Mouse (Mus musculus): ENCODE data around the gene Pacrg. TPM values are rescaled to one million over a fixed set of nuclear protein-coding genes. Genes with fewer than 3 reads are reported as not detected.

The Pacrg gene
- total and polyA plus RNA-seq, 3 experiments, result 0.11 TPM; not detected in 2

DNA sequence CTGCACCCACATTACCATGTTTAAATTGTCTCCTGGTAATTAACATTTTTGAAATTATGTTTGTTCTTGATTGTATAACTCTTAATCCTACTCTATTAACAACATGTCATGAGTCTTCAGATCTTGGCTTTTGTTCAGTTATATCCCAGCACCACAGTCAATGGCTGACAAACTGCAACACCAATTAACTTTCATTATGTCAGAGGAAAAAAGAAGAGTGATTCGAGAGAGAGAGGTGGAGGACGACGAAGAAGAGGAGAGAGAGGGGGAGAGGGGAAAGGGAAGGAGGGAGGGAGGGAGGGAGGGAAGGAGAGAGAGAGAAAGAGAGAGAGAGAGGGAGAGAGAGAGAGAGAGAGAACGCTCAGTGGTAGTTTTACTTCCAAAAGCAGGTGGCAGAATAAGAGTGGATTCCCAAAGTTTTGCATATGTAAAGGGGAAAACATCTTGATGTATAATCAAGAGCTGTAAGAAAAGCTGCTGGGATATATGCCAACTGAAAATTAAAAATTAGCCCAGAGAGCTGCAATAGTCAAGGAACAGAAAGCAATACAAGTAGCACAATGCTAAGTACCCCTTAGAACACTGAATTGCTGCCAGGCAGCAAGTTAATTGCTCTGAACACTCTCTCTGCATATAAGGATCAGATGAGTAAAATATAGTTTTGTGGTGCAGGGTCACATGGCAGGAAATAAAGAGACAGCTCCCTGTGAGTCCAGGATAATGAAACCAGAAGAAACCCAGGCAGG is 107.6 kb downstream of the Pacrg start:
- TF ChIP-seq POLR2AphosphoS5 (IDR thresholded peaks at IDR 0.05; ENCODE audit: insufficient replicate concordance, low read depth, low read length) (no peak), GATA1 (IDR thresholded peaks at IDR 0.05; ENCODE audit: borderline replicate concordance, low read length) (no peak)

DNA sequence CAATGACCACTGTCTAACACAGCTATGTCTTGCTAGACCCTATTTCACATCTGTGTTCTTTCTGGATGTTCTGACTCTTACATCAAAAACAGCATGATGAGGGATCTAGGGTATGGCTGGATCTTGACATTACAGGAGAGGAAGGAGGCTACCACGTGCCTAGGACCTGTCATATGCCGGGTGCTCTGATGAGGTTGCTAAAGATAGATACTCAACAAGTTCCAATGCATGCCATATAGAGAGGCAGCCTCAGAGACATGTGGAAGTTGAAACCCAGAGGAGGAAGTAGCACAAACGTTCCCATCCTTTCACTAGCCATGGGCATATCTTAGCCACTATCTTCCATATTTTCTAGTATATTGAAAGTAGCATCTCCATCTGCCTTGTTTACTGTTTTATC is 115.3 kb downstream of the Pacrg start:
- TF ChIP-seq GATA2 (IDR thresholded peaks at IDR 0.05; ENCODE audit: borderline replicate concordance, low read depth, low read length) (no peak), TAL1 (conservative IDR thresholded peaks at IDR 0.05; ENCODE audit: low read depth, low read length) (no peak), CTCF (IDR thresholded peaks at IDR 0.05; ENCODE audit: low read depth, low read length) (no peak), POLR2AphosphoS5 (IDR thresholded peaks at IDR 0.05; ENCODE audit: insufficient replicate concordance, low read depth, low read length) (no peak), GATA1 (IDR thresholded peaks at IDR 0.05; ENCODE audit: borderline replicate concordance, low read length) (no peak)
- DNase-seq (ENCODE audit: low spot score), result no peak
- H3K9me3 ChIP-seq (replicated peaks), result no peaks in the 10 kb centered on the region
- H3K4me1 ChIP-seq (ENCODE audit: insufficient read depth, low read depth, low read length), result no peaks in the 10 kb centered on the region
- H3K36me3 ChIP-seq (replicated peaks), result no peaks in the 10 kb centered on the region
- H3K27me3 ChIP-seq (ENCODE audit: insufficient read depth, low read length), result 0 out of 2 replicates have a peak, but pooled peaks cover 3% of the 10 kb centered on the region
- H3K4me3 ChIP-seq (ENCODE audit: low read depth, low read length), result no peak overlapping the region
- no peak for ATAC-seq (ENCODE audit: extremely low read depth, insufficient number of reproducible peaks, low FRiP score, poor library complexity, severe bottlenecking)

More for the DNA sequence above, 107.6 kb downstream of the Pacrg start:
- DNase-seq (ENCODE audit: low spot score) (no peak), ATAC-seq (ENCODE audit: extremely low read depth, insufficient number of reproducible peaks, low FRiP score, poor library complexity, severe bottlenecking) (no peak)
- no peak overlapping the region for H3K4me3 ChIP-seq (ENCODE audit: low read depth, low read length)
- no peaks in the 10 kb centered on the region for H3K9me3 ChIP-seq (replicated peaks)
- 0 out of 2 replicates have a peak, but pooled peaks cover 5% of the 10 kb centered on the region for H3K27me3 ChIP-seq (ENCODE audit: insufficient read depth, low read length)
- no peaks in the 10 kb centered on the region for H3K36me3 ChIP-seq (replicated peaks)
- no peaks in the 10 kb centered on the region for H3K4me1 ChIP-seq (ENCODE audit: insufficient read depth, low read depth, low read length)

DNA sequence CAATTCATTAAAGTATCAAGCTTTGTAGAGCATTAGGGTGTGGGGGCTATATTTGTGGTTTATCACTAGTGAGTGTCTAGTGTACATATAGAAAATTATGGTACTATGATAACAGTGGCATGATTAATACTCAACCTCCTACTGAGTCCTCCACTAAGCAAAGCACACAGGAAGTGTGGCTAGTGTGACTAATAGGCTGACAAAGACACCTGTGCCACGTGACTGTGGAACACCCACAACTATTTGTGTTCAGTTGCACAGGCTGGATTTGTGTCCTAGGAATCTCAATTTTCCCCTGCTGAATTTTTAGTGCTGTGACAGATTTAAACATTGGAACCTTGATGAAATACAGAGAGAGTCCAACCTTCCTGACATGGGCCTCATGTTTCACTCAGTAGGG is 118.5 kb downstream of the Pacrg start:
- no peaks in the 10 kb centered on the region for H3K9me3 ChIP-seq (replicated peaks)
- TF ChIP-seq TAL1 (conservative IDR thresholded peaks at IDR 0.05; ENCODE audit: low read depth, low read length) (no peak), GATA2 (IDR thresholded peaks at IDR 0.05; ENCODE audit: borderline replicate concordance, low read depth, low read length) (no peak), CTCF (IDR thresholded peaks at IDR 0.05; ENCODE audit: low read depth, low read length) (no peak), GATA1 (IDR thresholded peaks at IDR 0.05; ENCODE audit: borderline replicate concordance, low read length) (no peak), POLR2AphosphoS5 (IDR thresholded peaks at IDR 0.05; ENCODE audit: insufficient replicate concordance, low read depth, low read length) (no peak)
- DNase-seq (ENCODE audit: low spot score) (no peak), ATAC-seq (ENCODE audit: extremely low read depth, insufficient number of reproducible peaks, low FRiP score, poor library complexity, severe bottlenecking) (no peak)
- no peak overlapping the region for H3K4me3 ChIP-seq (ENCODE audit: low read depth, low read length)
- peaks cover 3% of the 10 kb centered on the region; the same call in 1 of the 2 replicates for H3K27me3 ChIP-seq (ENCODE audit: insufficient read depth, low read length)
- no peaks in the 10 kb centered on the region for H3K36me3 ChIP-seq (replicated peaks)
- H3K4me1 ChIP-seq (ENCODE audit: insufficient read depth, low read depth, low read length), result no peaks in the 10 kb centered on the region

DNA sequence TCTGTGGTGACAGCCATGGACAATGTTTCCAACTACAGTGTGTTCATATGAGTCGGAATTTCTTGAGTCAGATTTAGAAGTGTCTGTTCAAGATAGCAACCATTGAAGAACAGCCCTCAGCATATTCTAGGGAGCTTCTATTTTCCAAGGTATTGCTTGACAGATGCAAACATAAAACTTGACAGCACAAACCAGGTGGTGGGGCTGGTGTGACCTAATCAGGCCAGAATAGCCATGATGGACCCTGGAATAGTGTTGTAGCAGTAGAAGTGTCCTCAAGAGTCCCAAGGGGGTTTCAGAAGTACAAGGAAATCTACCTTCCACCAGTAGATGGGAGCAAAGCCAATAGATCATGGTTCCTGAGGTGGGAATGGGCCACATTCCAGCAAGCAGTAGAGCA is 123.0 kb downstream of the Pacrg start:
- H3K4me3 ChIP-seq (ENCODE audit: low read depth, low read length), result no peak overlapping the region
- TF ChIP-seq CTCF (IDR thresholded peaks at IDR 0.05; ENCODE audit: low read depth, low read length), result no peak
- TF ChIP-seq GATA1 (IDR thresholded peaks at IDR 0.05; ENCODE audit: borderline replicate concordance, low read length), result no peak
- no peak for TF ChIP-seq GATA2 (IDR thresholded peaks at IDR 0.05; ENCODE audit: borderline replicate concordance, low read depth, low read length)
- TF ChIP-seq TAL1 (conservative IDR thresholded peaks at IDR 0.05; ENCODE audit: low read depth, low read length), result no peak
- no peak for TF ChIP-seq POLR2AphosphoS5 (IDR thresholded peaks at IDR 0.05; ENCODE audit: insufficient replicate concordance, low read depth, low read length)
- no peaks in the 10 kb centered on the region for H3K9me3 ChIP-seq (replicated peaks)
- ATAC-seq (ENCODE audit: extremely low read depth, insufficient number of reproducible peaks, low FRiP score, poor library complexity, severe bottlenecking) (no peak), DNase-seq (ENCODE audit: low spot score) (no peak)
- no peaks in the 10 kb centered on the region for H3K36me3 ChIP-seq (replicated peaks)
- H3K4me1 ChIP-seq (ENCODE audit: insufficient read depth, low read depth, low read length), result no peaks in the 10 kb centered on the region
- H3K27me3 ChIP-seq (ENCODE audit: insufficient read depth, low read length), result peaks cover 3% of the 10 kb centered on the region; the same call in 1 of the 2 replicates

DNA sequence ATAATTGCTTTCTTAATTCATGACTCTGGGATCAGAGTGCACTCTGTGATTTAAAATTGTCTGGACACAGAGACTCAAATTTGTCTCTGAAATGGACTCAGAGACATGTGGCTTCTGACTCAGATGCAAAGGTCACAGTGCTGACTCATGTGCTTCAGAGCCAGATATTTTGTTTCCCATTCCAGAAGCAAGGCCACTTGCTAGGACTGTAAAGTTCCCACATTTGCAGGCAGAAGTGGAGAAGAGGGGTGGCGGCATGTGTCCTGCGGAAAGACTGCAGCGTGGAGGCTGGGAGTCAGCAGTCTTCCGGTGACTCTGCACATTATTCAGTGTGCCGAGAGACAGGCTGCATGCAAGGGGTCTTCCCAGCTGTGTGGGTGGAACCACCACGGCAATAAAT is 137.3 kb downstream of the Pacrg start:
- Histone ChIP-seq H3K9me3 (replicated peaks) (no peaks in the 10 kb centered on the region), H3K27me3 (ENCODE audit: insufficient read depth, low read length) (peaks cover 8% of the 10 kb centered on the region), H3K4me1 (ENCODE audit: insufficient read depth, low read depth, low read length) (no peaks in the 10 kb centered on the region), H3K36me3 (replicated peaks) (no peaks in the 10 kb centered on the region), H3K4me3 (ENCODE audit: low read depth, low read length) (no peak overlapping the region)
- TF ChIP-seq POLR2AphosphoS5 (IDR thresholded peaks at IDR 0.05; ENCODE audit: insufficient replicate concordance, low read depth, low read length) (no peak), GATA1 (IDR thresholded peaks at IDR 0.05; ENCODE audit: borderline replicate concordance, low read length) (no peak), TAL1 (conservative IDR thresholded peaks at IDR 0.05; ENCODE audit: low read depth, low read length) (no peak), GATA2 (IDR thresholded peaks at IDR 0.05; ENCODE audit: borderline replicate concordance, low read depth, low read length) (no peak), CTCF (IDR thresholded peaks at IDR 0.05; ENCODE audit: low read depth, low read length) (no peak)
- DNase-seq (ENCODE audit: low spot score) (no peak), ATAC-seq (ENCODE audit: extremely low read depth, insufficient number of reproducible peaks, low FRiP score, poor library complexity, severe bottlenecking) (no peak)

DNA sequence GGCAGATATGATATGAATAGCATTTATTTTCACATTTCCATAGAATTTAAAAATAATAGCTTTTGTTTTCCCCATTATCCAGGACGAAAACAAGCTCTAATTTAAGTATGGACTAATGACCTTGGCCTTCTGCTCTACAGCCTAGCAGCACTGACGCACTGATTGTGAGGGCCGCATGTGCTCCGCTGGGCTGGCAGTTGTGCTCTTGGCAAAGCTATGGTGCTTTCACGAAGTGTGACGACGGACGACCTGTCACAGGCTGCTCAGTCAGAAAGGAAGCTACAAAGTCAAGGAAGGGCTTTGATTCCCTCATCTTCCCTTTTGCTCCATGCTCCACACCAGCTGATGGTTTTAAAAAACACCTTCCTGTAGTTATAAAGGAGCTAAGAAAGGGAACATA is 142.1 kb downstream of the Pacrg start:
- peaks cover 8% of the 10 kb centered on the region for H3K27me3 ChIP-seq (ENCODE audit: insufficient read depth, low read length)
- no peaks in the 10 kb centered on the region for H3K9me3 ChIP-seq (replicated peaks)
- no peaks in the 10 kb centered on the region for H3K36me3 ChIP-seq (replicated peaks)
- no peak for TF ChIP-seq GATA2 (IDR thresholded peaks at IDR 0.05; ENCODE audit: borderline replicate concordance, low read depth, low read length)
- TF ChIP-seq POLR2AphosphoS5 (IDR thresholded peaks at IDR 0.05; ENCODE audit: insufficient replicate concordance, low read depth, low read length), result no peak
- TF ChIP-seq GATA1 (IDR thresholded peaks at IDR 0.05; ENCODE audit: borderline replicate concordance, low read length), result no peak
- TF ChIP-seq CTCF (IDR thresholded peaks at IDR 0.05; ENCODE audit: low read depth, low read length), result no peak
- no peak for TF ChIP-seq TAL1 (conservative IDR thresholded peaks at IDR 0.05; ENCODE audit: low read depth, low read length)
- DNase-seq (ENCODE audit: low spot score) (no peak), ATAC-seq (ENCODE audit: extremely low read depth, insufficient number of reproducible peaks, low FRiP score, poor library complexity, severe bottlenecking) (no peak)
- no peaks in the 10 kb centered on the region for H3K4me1 ChIP-seq (ENCODE audit: insufficient read depth, low read depth, low read length)
- H3K4me3 ChIP-seq (ENCODE audit: low read depth, low read length), result no peak overlapping the region

Data from G1E (cell line).